Mouse (Mus musculus) adipose tissue, adult 10 weeks (tissue): ENCODE data around the gene Vmn2r16. TPM values are rescaled to one million over a fixed set of nuclear protein-coding genes. Genes with fewer than 3 reads are reported as not detected.

Source experiments
- polyA plus RNA-seq: library from polyadenylated mRNA; stranded (reverse); fragments of 350-450 nt; fragmentation: Illumina TruSeq; extraction: RNeasy Lipid Tissue Mini Kit (QIAGEN cat#74804); gene quantifications from one replicate; pipeline ENCODE4 v1.2.3, GENCODE M21; 2014; ENCODE audit warnings: low read depth, low replicate concordance

Gene Vmn2r16
- not detected for polyA plus RNA-seq

GRCm38 (mm10) chr5:109329862-109330261 is at the start of gene Vmn2r16:
Gene Vmn2r16 (plus strand): TSS chr5:109330162.

DNA sequence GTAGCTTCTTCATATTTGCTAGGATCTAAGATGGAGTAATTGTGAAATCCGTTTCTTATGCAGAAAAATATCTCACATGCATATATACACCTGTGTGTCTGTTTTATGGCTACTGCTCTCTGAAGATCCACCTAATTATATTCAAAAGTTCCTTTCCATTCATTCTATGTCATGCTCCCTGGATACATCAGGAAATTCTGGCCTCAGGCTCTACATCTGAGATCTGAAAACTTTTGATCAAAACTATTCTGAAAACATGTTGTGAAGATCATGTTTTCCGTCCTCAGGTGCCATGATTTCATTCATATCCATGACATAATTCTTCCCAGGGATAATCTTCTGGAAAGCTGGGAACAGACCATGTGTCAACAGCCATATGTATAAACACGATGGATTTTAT is 32.4 kb upstream of the Vmn2r16 start, which contains the start of gene Vmn2r15:
Gene Vmn2r15, minus strand, starts transcription at position 101 of the 400 bp plus-strand sequence.

DNA sequence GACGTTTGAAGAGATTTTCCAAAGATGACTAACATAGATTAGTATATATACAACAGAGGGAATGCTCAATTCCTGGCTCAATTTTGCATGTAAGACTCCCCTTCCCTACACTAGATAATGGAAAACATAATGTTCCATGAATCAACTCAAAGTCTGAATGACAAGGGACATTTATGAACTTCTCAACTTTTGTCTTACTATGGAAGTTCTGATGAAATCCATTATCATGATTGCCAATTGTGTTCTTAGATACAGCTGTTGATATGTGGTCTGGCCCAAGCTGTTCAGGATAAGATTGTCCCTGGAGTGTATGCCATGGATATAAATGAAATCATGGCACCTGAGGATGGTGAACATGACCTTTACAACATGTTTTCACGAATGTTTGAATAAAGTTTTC is 89.4 kb downstream of the Vmn2r16 start, which contains the start of gene Vmn2r17:
Gene Vmn2r17, plus strand, starts transcription at position 301 of the 400 bp plus-strand sequence.

Other genes with a start within 250 kb of the Vmn2r16 start
- not detected for gene Vmn2r12, start 232.2 kb upstream of the Vmn2r16 start, polyA plus RNA-seq
- not detected for gene Vmn2r13, start 138.0 kb upstream of the Vmn2r16 start, polyA plus RNA-seq
- not detected for gene Vmn2r14, start 105.5 kb upstream of the Vmn2r16 start, polyA plus RNA-seq
- not detected for gene Vmn2r15, start 32.5 kb upstream of the Vmn2r16 start, polyA plus RNA-seq
- not detected for gene Vmn2r17, start 89.5 kb downstream of the Vmn2r16 start, polyA plus RNA-seq
- gene Crlf2, start 228.8 kb downstream of the Vmn2r16 start, polyA plus RNA-seq: 25.5 TPM